Mouse (Mus musculus): Measurements from ENCODE around the gene Tmem189. TPM values are rescaled to one million over a fixed set of nuclear protein-coding genes. Genes with fewer than 3 reads are reported as not detected.

Tmem189 gene
- polyA plus RNA-seq, 1 experiment = 288 TPM

GRCm38 (mm10) chr2:167641337-167641736 lies 48.3 kb downstream of the Tmem189 start:
- peak; percentile 87 for DNase-seq
- no peaks in the 10 kb centered on the region; the same call in 1 of the 2 replicates for H3K36me3 ChIP-seq (ENCODE audit: control insufficient read depth, insufficient read depth, low read length)
- H3K4me1 ChIP-seq (ENCODE audit: control insufficient read depth, insufficient read depth, low read length) = peaks cover 2% of the 10 kb centered on the region; the same call in 1 of the 2 replicates
- peak; percentile 88 for TF ChIP-seq CTCF (conservative IDR thresholded peaks at IDR 0.05; ENCODE audit: insufficient read depth, insufficient read length, low read depth, low read length)
- TF ChIP-seq POLR2A (IDR thresholded peaks at IDR 0.05; ENCODE audit: low read depth, low read length) = no peak
- H3K27ac ChIP-seq (ENCODE audit: insufficient read depth, low read depth, low read length) = peak overlapping the region; percentile 2; the same call in 1 of the 2 replicates
- no peak overlapping the region for H3K4me3 ChIP-seq (ENCODE audit: insufficient read depth, low read depth, low read length)
- no peaks in the 10 kb centered on the region for H3K27me3 ChIP-seq (replicated peaks; ENCODE audit: control insufficient read depth, insufficient read depth, low read length)
- WGBS = 40% methylated on average over 8 of the region's 8 CpGs

DNA sequence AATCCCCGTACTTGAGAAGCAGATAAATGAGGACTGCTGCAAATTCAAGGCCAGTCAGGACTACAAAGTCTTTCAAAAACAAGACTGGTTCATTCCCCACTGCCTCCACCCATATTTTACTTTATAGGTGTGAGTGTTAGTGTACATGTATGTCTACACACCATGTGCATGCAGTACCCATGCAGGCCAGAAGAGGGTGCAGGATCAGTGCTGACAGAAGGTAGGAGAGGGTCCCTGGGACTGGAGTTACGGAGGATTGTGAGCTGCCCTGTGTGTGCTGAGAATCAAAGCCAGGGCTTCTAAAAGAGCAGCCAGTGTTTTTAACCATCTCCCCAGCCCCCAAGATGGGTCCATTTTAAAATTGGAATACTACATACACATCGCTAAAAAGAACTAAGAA lies 49.3 kb downstream of the Tmem189 start:
- WGBS = 87% methylated on average over 3 of the region's 3 CpGs
- H3K4me3 ChIP-seq (ENCODE audit: insufficient read depth, low read depth, low read length) = no peak overlapping the region
- TF ChIP-seq POLR2A (IDR thresholded peaks at IDR 0.05; ENCODE audit: low read depth, low read length) = no peak
- TF ChIP-seq CTCF (conservative IDR thresholded peaks at IDR 0.05; ENCODE audit: insufficient read depth, insufficient read length, low read depth, low read length) = peak; percentile 63
- H3K36me3 ChIP-seq (ENCODE audit: control insufficient read depth, insufficient read depth, low read length) = no peaks in the 10 kb centered on the region
- H3K4me1 ChIP-seq (ENCODE audit: control insufficient read depth, insufficient read depth, low read length) = peaks cover 2% of the 10 kb centered on the region; the same call in 1 of the 2 replicates
- no peak overlapping the region for H3K27ac ChIP-seq (ENCODE audit: insufficient read depth, low read depth, low read length)
- DNase-seq = peak; percentile 47
- H3K27me3 ChIP-seq (replicated peaks; ENCODE audit: control insufficient read depth, insufficient read depth, low read length) = no peaks in the 10 kb centered on the region

DNA sequence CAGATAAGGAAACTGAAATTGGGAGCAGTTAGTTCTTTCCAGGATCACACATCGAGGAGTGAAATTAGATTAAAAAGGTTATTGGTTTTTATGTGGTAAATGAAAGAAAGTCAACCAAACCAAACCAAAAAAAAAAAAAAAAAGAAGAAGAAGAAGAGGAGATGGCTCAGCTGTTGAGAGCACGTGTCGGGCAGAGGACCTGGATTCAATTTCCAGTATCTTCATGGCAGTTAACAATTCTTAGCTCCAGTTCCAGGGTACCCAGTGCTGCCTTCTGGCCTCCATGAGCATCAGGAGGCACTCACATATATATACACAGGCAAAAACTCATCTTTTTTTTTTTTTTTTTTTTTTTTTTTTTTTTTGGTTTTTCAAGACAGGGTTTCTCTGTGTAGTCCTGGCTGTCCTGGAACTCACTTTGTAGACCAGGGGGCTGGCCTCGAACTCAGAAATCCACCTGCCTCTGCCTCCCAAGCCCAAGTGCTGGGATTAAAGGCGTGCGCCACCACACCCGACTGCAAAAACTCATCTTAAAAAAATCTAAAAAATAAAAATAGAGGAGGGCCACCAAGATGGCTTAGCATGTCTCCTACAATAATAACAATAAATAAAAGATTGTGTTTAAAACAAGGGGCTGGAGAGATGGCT lies 54.6 kb downstream of the Tmem189 start:
- no peaks in the 10 kb centered on the region for H3K36me3 ChIP-seq (ENCODE audit: control insufficient read depth, insufficient read depth, low read length)
- 64% methylated on average over 7 of the region's 7 CpGs for WGBS
- H3K4me1 ChIP-seq (ENCODE audit: control insufficient read depth, insufficient read depth, low read length) = peaks cover 17% of the 10 kb centered on the region
- H3K27ac ChIP-seq (ENCODE audit: insufficient read depth, low read depth, low read length) = no peak overlapping the region
- 0 out of 2 replicates have a peak overlapping the region, but pooled peaks have one; percentile 25 for H3K4me3 ChIP-seq (ENCODE audit: insufficient read depth, low read depth, low read length)
- TF ChIP-seq CTCF (conservative IDR thresholded peaks at IDR 0.05; ENCODE audit: insufficient read depth, insufficient read length, low read depth, low read length) (no peak), POLR2A (IDR thresholded peaks at IDR 0.05; ENCODE audit: low read depth, low read length) (no peak)
- no peaks in the 10 kb centered on the region for H3K27me3 ChIP-seq (replicated peaks; ENCODE audit: control insufficient read depth, insufficient read depth, low read length)
- DNase-seq = no peak

- Histone ChIP-seq H3K36me3 (ENCODE audit: control insufficient read depth, insufficient read depth, low read length) (no peaks in the 10 kb centered on the region), H3K27ac (ENCODE audit: insufficient read depth, low read depth, low read length) (peak overlapping the region; percentile 82), H3K4me1 (ENCODE audit: control insufficient read depth, insufficient read depth, low read length) (peaks cover 23% of the 10 kb centered on the region), H3K27me3 (replicated peaks; ENCODE audit: control insufficient read depth, insufficient read depth, low read length) (no peaks in the 10 kb centered on the region), H3K4me3 (ENCODE audit: insufficient read depth, low read depth, low read length) (peak overlapping the region; percentile 34)
- no peak for TF ChIP-seq CTCF (conservative IDR thresholded peaks at IDR 0.05; ENCODE audit: insufficient read depth, insufficient read length, low read depth, low read length)
- TF ChIP-seq POLR2A (IDR thresholded peaks at IDR 0.05; ENCODE audit: low read depth, low read length) = no peak
- under 1% methylated on average over 15 of the region's 15 CpGs for WGBS
- DNase-seq = peak; percentile 98
Measured at GRCm38 (mm10) chr2:167634338-167634770, 55.3 kb downstream of the Tmem189 start.

- WGBS = 87% methylated on average over 6 of the region's 6 CpGs
- TF ChIP-seq CTCF (conservative IDR thresholded peaks at IDR 0.05; ENCODE audit: insufficient read depth, insufficient read length, low read depth, low read length) = no peak
- TF ChIP-seq POLR2A (IDR thresholded peaks at IDR 0.05; ENCODE audit: low read depth, low read length) = no peak
- no peak for DNase-seq
- peaks cover 27% of the 10 kb centered on the region for H3K4me1 ChIP-seq (ENCODE audit: control insufficient read depth, insufficient read depth, low read length)
- H3K27me3 ChIP-seq (replicated peaks; ENCODE audit: control insufficient read depth, insufficient read depth, low read length) = no peaks in the 10 kb centered on the region
- H3K4me3 ChIP-seq (ENCODE audit: insufficient read depth, low read depth, low read length) = no peak overlapping the region
- H3K36me3 ChIP-seq (ENCODE audit: control insufficient read depth, insufficient read depth, low read length) = no peaks in the 10 kb centered on the region
- peak overlapping the region; percentile 82; the same call in 1 of the 2 replicates for H3K27ac ChIP-seq (ENCODE audit: insufficient read depth, low read depth, low read length)
Measured at GRCm38 (mm10) chr2:167633537-167633872, 56.1 kb downstream of the Tmem189 start.

GRCm38 (mm10) chr2:167632731-167633536 lies 56.7 kb downstream of the Tmem189 start:
- no peak for DNase-seq
- WGBS = 70% methylated on average over 12 of the region's 12 CpGs
- Histone ChIP-seq H3K27me3 (replicated peaks; ENCODE audit: control insufficient read depth, insufficient read depth, low read length) (no peaks in the 10 kb centered on the region), H3K4me1 (ENCODE audit: control insufficient read depth, insufficient read depth, low read length) (peaks cover 27% of the 10 kb centered on the region), H3K36me3 (ENCODE audit: control insufficient read depth, insufficient read depth, low read length) (no peaks in the 10 kb centered on the region), H3K27ac (ENCODE audit: insufficient read depth, low read depth, low read length) (peak overlapping the region; percentile 97), H3K4me3 (ENCODE audit: insufficient read depth, low read depth, low read length) (peak overlapping the region; percentile 52; the same call in 1 of the 2 replicates)
- TF ChIP-seq POLR2A (IDR thresholded peaks at IDR 0.05; ENCODE audit: low read depth, low read length) = no peak
- no peak for TF ChIP-seq CTCF (conservative IDR thresholded peaks at IDR 0.05; ENCODE audit: insufficient read depth, insufficient read length, low read depth, low read length)

Measured in kidney, adult 2 months (tissue).